Mouse (Mus musculus): Measurements from ENCODE around the gene Spsb4. TPM values are rescaled to one million over a fixed set of nuclear protein-coding genes. Genes with fewer than 3 reads are reported as not detected.

Gene Spsb4
- total RNA-seq (2014; rRNA removed) = 67.1 and 82.8 TPM in 2 replicates
- polyA plus RNA-seq (2015; fragmentation: Nextera tagmentation; extraction: Ambion mirVana) = 36.2 and 37.2 TPM in 2 replicates

- H3K4me1 ChIP-seq (ENCODE audit: insufficient read depth, low read length) = peaks cover 19% of the 10 kb centered on the region
- 0% methylated on average over 38 of the region's 47 CpGs for WGBS
- H3K4me3 ChIP-seq (ENCODE audit: low read length) = peak within 1 kb of the TSS; percentile 65
- peak; percentile 68 for TF ChIP-seq CTCF (IDR thresholded peaks at IDR 0.05; ENCODE audit: low read depth)
- H3K9me3 ChIP-seq (ENCODE audit: low read length) = no peaks in the 10 kb centered on the region
- no peaks in the 10 kb centered on the region for H3K27me3 ChIP-seq (ENCODE audit: insufficient read depth, low read length)
- H3K9ac ChIP-seq (replicated peaks; ENCODE audit: low read length) = peak within 1 kb of the TSS; percentile 85
- peak; percentile 93 for DNase-seq (ENCODE audit: low spot score)
- H3K4me2 ChIP-seq (ENCODE audit: low read depth, low read length) = peak within 1 kb of the TSS; percentile 76
- H3K27ac ChIP-seq = peak within 1 kb of the TSS; percentile 96
- peak; percentile 93 for ATAC-seq
- H3K36me3 ChIP-seq (ENCODE audit: insufficient read depth, low read length) = no peaks in the 10 kb centered on the region
Measured at GRCm38 (mm10) chr9:97018677-97019147, at the start of gene Spsb4. Gene Spsb4 (minus strand): TSS chr9:97018843.

GRCm38 (mm10) chr9:97067761-97068160 is 49.1 kb upstream of the Spsb4 start:
- H3K36me3 ChIP-seq (ENCODE audit: insufficient read depth, low read length) = no peaks in the 10 kb centered on the region
- no peak overlapping the region for H3K4me2 ChIP-seq (ENCODE audit: low read depth, low read length)
- no peak overlapping the region for H3K4me3 ChIP-seq (ENCODE audit: low read length)
- DNase-seq (ENCODE audit: low spot score) = no peak
- H3K27ac ChIP-seq = no peak overlapping the region
- H3K4me1 ChIP-seq (ENCODE audit: insufficient read depth, low read length) = no peaks in the 10 kb centered on the region; the same call in 1 of the 2 replicates
- no peaks in the 10 kb centered on the region for H3K27me3 ChIP-seq (ENCODE audit: insufficient read depth, low read length)
- no peak for ATAC-seq
- H3K9ac ChIP-seq (replicated peaks; ENCODE audit: low read length) = no peak overlapping the region
- H3K9me3 ChIP-seq (ENCODE audit: low read length) = no peaks in the 10 kb centered on the region
- TF ChIP-seq CTCF (IDR thresholded peaks at IDR 0.05; ENCODE audit: low read depth) = no peak
- 76% methylated on average over 6 of the region's 6 CpGs for WGBS

- Histone ChIP-seq H3K4me2 (ENCODE audit: low read depth, low read length) (no peak overlapping the region), H3K27me3 (ENCODE audit: insufficient read depth, low read length) (no peaks in the 10 kb centered on the region), H3K9me3 (ENCODE audit: low read length) (no peaks in the 10 kb centered on the region), H3K36me3 (ENCODE audit: insufficient read depth, low read length) (no peaks in the 10 kb centered on the region), H3K27ac (no peak overlapping the region), H3K4me1 (ENCODE audit: insufficient read depth, low read length) (no peaks in the 10 kb centered on the region; the same call in 1 of the 2 replicates), H3K9ac (replicated peaks; ENCODE audit: low read length) (no peak overlapping the region), H3K4me3 (ENCODE audit: low read length) (no peak overlapping the region)
- peak; percentile 31 for DNase-seq (ENCODE audit: low spot score)
- WGBS = 46% methylated on average over 4 of the region's 4 CpGs
- no peak for TF ChIP-seq CTCF (IDR thresholded peaks at IDR 0.05; ENCODE audit: low read depth)
- ATAC-seq = no peak
Measured at GRCm38 (mm10) chr9:97065885-97066284, 47.2 kb upstream of the Spsb4 start.

GRCm38 (mm10) chr9:97065216-97065615 is 46.6 kb upstream of the Spsb4 start:
- 47% methylated on average over 5 of the region's 5 CpGs for WGBS
- Histone ChIP-seq H3K27ac (no peak overlapping the region), H3K36me3 (ENCODE audit: insufficient read depth, low read length) (no peaks in the 10 kb centered on the region), H3K9me3 (ENCODE audit: low read length) (no peaks in the 10 kb centered on the region), H3K4me3 (ENCODE audit: low read length) (no peak overlapping the region), H3K27me3 (ENCODE audit: insufficient read depth, low read length) (no peaks in the 10 kb centered on the region), H3K4me2 (ENCODE audit: low read depth, low read length) (no peak overlapping the region), H3K4me1 (ENCODE audit: insufficient read depth, low read length) (peaks cover 5% of the 10 kb centered on the region), H3K9ac (replicated peaks; ENCODE audit: low read length) (no peak overlapping the region)
- TF ChIP-seq CTCF (IDR thresholded peaks at IDR 0.05; ENCODE audit: low read depth) = no peak
- ATAC-seq (no peak), DNase-seq (ENCODE audit: low spot score) (no peak)

GRCm38 (mm10) chr9:97064161-97064560 is 45.5 kb upstream of the Spsb4 start:
- Histone ChIP-seq H3K4me1 (ENCODE audit: insufficient read depth, low read length) (peaks cover 5% of the 10 kb centered on the region), H3K9ac (replicated peaks; ENCODE audit: low read length) (no peak overlapping the region), H3K4me2 (ENCODE audit: low read depth, low read length) (no peak overlapping the region), H3K4me3 (ENCODE audit: low read length) (no peak overlapping the region), H3K27me3 (ENCODE audit: insufficient read depth, low read length) (no peaks in the 10 kb centered on the region), H3K36me3 (ENCODE audit: insufficient read depth, low read length) (no peaks in the 10 kb centered on the region), H3K9me3 (ENCODE audit: low read length) (no peaks in the 10 kb centered on the region), H3K27ac (no peak overlapping the region)
- WGBS = 90% methylated on average over 1 of the region's 1 CpGs
- DNase-seq (ENCODE audit: low spot score) (no peak), ATAC-seq (no peak)
- TF ChIP-seq CTCF (IDR thresholded peaks at IDR 0.05; ENCODE audit: low read depth) = no peak

GRCm38 (mm10) chr9:97061696-97062095 is 43.1 kb upstream of the Spsb4 start:
- no peak overlapping the region for H3K27ac ChIP-seq
- H3K4me1 ChIP-seq (ENCODE audit: insufficient read depth, low read length) = peaks cover 5% of the 10 kb centered on the region; the same call in 1 of the 2 replicates
- WGBS = 93% methylated on average over 9 of the region's 9 CpGs
- no peak for TF ChIP-seq CTCF (IDR thresholded peaks at IDR 0.05; ENCODE audit: low read depth)
- no peaks in the 10 kb centered on the region for H3K27me3 ChIP-seq (ENCODE audit: insufficient read depth, low read length)
- H3K9ac ChIP-seq (replicated peaks; ENCODE audit: low read length) = no peak overlapping the region
- no peak overlapping the region for H3K4me2 ChIP-seq (ENCODE audit: low read depth, low read length)
- no peaks in the 10 kb centered on the region for H3K9me3 ChIP-seq (ENCODE audit: low read length)
- H3K36me3 ChIP-seq (ENCODE audit: insufficient read depth, low read length) = no peaks in the 10 kb centered on the region
- no peak overlapping the region for H3K4me3 ChIP-seq (ENCODE audit: low read length)
- ATAC-seq = no peak
- DNase-seq (ENCODE audit: low spot score) = no peak

GRCm38 (mm10) chr9:97056541-97057338 is 38.1 kb upstream of the Spsb4 start:
- 51% methylated on average over 18 of the region's 18 CpGs for WGBS
- no peaks in the 10 kb centered on the region for H3K36me3 ChIP-seq (ENCODE audit: insufficient read depth, low read length)
- H3K27ac ChIP-seq = no peak overlapping the region
- H3K27me3 ChIP-seq (ENCODE audit: insufficient read depth, low read length) = no peaks in the 10 kb centered on the region
- ATAC-seq (peak; percentile 44; the same call in 1 of the 2 replicates), DNase-seq (ENCODE audit: low spot score) (peak; percentile 59)
- peaks cover 8% of the 10 kb centered on the region for H3K4me1 ChIP-seq (ENCODE audit: insufficient read depth, low read length)
- H3K4me2 ChIP-seq (ENCODE audit: low read depth, low read length) = peak overlapping the region; percentile 38
- no peak overlapping the region for H3K9ac ChIP-seq (replicated peaks; ENCODE audit: low read length)
- no peaks in the 10 kb centered on the region for H3K9me3 ChIP-seq (ENCODE audit: low read length)
- TF ChIP-seq CTCF (IDR thresholded peaks at IDR 0.05; ENCODE audit: low read depth) = no peak
- no peak overlapping the region for H3K4me3 ChIP-seq (ENCODE audit: low read length)

Measured in hindbrain, postnatal 0 days (tissue).